Mouse (Mus musculus) G1E (cell line): ENCODE measurements around the gene Ddx39b.

Source experiments
- CTCF ChIP-seq: IDR thresholded peaks from 2 replicates; pipeline ENCODE4 v1.5.1; 2012; ENCODE audit warnings: low read depth, low read length, inconsistent platforms, mixed read lengths
- GATA1 ChIP-seq: IDR thresholded peaks from 2 replicates; pipeline ENCODE4 v1.6.1; 2012; ENCODE audit warnings: borderline replicate concordance, low read length, inconsistent platforms, mixed read lengths
- TAL1 ChIP-seq: conservative IDR thresholded peaks from 2 replicates; pipeline ENCODE4 v1.6.1; 2012; ENCODE audit warnings: low read depth, low read length, inconsistent platforms, mixed read lengths

DNA sequence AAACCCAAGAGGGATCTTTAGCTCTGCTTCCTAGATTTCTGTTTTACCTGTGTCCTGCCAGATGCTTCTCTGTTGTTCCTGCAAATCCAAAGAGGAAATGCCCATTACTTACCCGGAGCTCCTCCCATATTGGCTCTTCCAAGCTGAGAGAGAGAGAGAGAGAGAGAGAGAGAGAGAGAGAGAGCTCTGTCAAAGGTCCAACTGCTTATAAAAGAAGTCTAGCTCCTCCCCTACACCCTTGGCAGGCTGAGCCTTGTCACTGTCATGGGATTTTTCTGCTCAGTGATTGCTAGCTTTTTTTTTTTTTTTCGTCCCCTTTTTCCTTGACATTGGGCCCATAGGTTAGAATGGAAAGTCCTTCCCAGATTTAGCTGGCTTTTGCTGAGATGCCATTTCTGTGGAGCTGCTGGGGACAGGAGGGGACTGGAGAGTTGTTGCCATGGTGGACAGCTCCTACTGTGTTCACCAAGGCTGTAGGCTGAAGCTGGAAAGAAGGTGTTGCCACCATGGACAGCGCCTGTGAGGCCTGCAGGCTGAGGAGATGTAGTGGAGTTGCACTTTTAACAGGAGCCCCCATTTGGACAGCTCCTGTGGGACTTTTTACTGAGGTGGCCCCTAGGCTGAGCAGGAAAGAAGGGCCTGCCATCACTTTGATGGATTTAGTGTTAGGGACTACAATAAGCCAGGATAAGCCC lies 28.3 kb downstream of the Ddx39b start:
- TF ChIP-seq GATA1 (no peak), CTCF (no peak), TAL1 (no peak)
